Mouse (Mus musculus) limb, embryonic 11.5 days (tissue): ENCODE results near the gene Rsg1. TPM values are rescaled to one million over a fixed set of nuclear protein-coding genes. Genes with fewer than 3 reads are reported as not detected.

Experiments
- ATAC-seq: fragments of 200-750 bp; cut with Nextera tagmentation; 2 replicates; pipeline ENCODE4 v1.8.0; 2017; ENCODE audit warnings: low read depth; ENCODE audit not compliant: insufficient number of reproducible peaks, low FRiP score, low TSS enrichment
- DNase-seq: peaks from one replicate; pipeline ENCODE4 v3.0.0-alpha.2; 2015; ENCODE audit warnings: low spot score
- H3K27ac ChIP-seq: fragments of 300-500 bp; sonication (generic); replicated peaks from 2 replicates; pipeline ENCODE4 v1.5.1; 2014; ENCODE audit warnings: low read depth, mild to moderate bottlenecking, low read length
- H3K27me3 ChIP-seq: fragments of 300-500 bp; sonication (generic); 2 replicates; pipeline ENCODE4 v1.6.1; 2014; ENCODE audit warnings: mild to moderate bottlenecking, low read length, mixed read lengths; ENCODE audit not compliant: control insufficient read depth, insufficient read depth
- H3K36me3 ChIP-seq: fragments of 300-500 bp; sonication (generic); 2 replicates; pipeline ENCODE4 v1.6.1; 2014; ENCODE audit warnings: mild to moderate bottlenecking, low read length, moderate library complexity, mixed read lengths; ENCODE audit not compliant: control insufficient read depth, insufficient read depth
- H3K4me1 ChIP-seq: fragments of 300-500 bp; sonication (generic); 2 replicates; pipeline ENCODE4 v1.6.1; 2014; ENCODE audit warnings: low read length, mixed read lengths; ENCODE audit not compliant: control insufficient read depth, insufficient read depth
- H3K4me2 ChIP-seq: fragments of 300-500 bp; sonication (generic); 2 replicates; pipeline ENCODE4 v1.6.1; 2014; ENCODE audit warnings: low read depth, mild to moderate bottlenecking, moderate library complexity; ENCODE audit not compliant: severe bottlenecking
- H3K4me3 ChIP-seq: fragments of 300-500 bp; sonication (generic); 2 replicates; pipeline ENCODE4 v1.5.1; 2014; ENCODE audit warnings: low read depth, low read length
- H3K9ac ChIP-seq: fragments of 300-500 bp; sonication (generic); 2 replicates; pipeline ENCODE4 v1.6.1; 2014; ENCODE audit warnings: mild to moderate bottlenecking, low read length
- H3K9me3 ChIP-seq: fragments of 300-500 bp; sonication (generic); 2 replicates; pipeline ENCODE4 v1.6.1; 2016; ENCODE audit warnings: low read length; ENCODE audit not compliant: control insufficient read depth
- WGBS: fragments of 180-500 bp; shearing (Covaris S2); extraction: QIAGEN DNeasy Blood & Tissue Kit; methylation state at CpG from one replicate; pipeline ENCODE4 v1.1.7; 2014; 5-methylcytosine and 5-hydroxymethylcytosine counted together
- polyA plus RNA-seq: library from polyadenylated mRNA; unstranded; fragments of >200 nt; fragmentation: Nextera tagmentation; extraction: Ambion mirVana; gene quantifications from 2 replicates; pipeline ENCODE4 v1.2.1, GENCODE M21; 2014

The Rsg1 gene
- polyA plus RNA-seq, 1 experiment from 2014 or later = 5.3 TPM

DNA sequence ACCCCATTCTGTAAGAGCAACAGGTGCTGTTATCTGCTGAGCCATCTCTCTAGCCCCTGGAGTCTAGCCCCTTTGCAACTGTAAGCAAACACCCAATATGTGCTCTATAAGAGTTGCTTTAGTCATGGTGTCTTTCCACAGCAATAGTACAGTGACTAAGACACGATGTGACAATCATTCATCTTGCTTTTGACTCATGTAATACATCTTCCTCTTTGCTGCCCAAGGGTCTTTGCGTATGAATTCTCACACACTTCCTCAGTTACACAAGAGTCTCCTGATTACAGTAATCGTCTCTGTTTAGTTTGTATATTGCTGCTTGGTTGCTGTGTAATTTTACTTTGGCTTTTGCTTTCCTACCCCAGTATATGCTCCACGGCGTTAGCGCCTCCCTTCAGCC lies 31.8 kb upstream of the Rsg1 start:
- H3K4me2 ChIP-seq = no peak overlapping the region
- no peak overlapping the region for H3K4me3 ChIP-seq
- H3K36me3 ChIP-seq = peaks cover 3% of the 10 kb centered on the region; the same call in 1 of the 2 replicates
- H3K27ac ChIP-seq = no peak overlapping the region
- H3K4me1 ChIP-seq = peaks cover 10% of the 10 kb centered on the region; the same call in 1 of the 2 replicates
- ATAC-seq = no peak
- no peak for DNase-seq
- no peak overlapping the region for H3K9ac ChIP-seq
- 95% methylated on average over 6 of the region's 6 CpGs for WGBS
- H3K9me3 ChIP-seq = no peaks in the 10 kb centered on the region
- H3K27me3 ChIP-seq = no peaks in the 10 kb centered on the region

DNA sequence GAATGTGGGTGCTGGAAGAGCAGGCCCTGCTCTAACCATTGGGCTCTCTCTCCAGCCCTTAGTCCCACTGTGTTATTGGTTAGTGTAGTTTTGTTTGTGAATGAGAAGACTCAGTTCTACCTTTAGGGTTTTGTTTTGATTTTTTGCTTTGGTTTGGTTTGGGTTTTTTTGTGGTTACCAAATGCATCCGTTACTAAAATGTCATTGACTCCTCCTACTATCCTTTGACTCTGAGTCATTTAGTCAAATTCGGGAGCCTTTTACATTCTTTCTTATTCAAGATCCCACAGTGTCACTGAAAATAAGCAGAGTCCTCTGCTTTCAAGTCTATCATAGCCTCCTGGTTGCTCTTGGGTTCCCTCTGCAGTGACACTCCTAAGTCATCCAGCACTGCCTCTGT lies 29.8 kb upstream of the Rsg1 start:
- H3K36me3 ChIP-seq = no peaks in the 10 kb centered on the region; the same call in 1 of the 2 replicates
- H3K27me3 ChIP-seq = no peaks in the 10 kb centered on the region
- DNase-seq (no peak), ATAC-seq (no peak)
- no peak overlapping the region for H3K9ac ChIP-seq
- no peak overlapping the region for H3K4me3 ChIP-seq
- H3K9me3 ChIP-seq = no peaks in the 10 kb centered on the region
- H3K4me2 ChIP-seq = no peak overlapping the region
- peaks cover 13% of the 10 kb centered on the region; the same call in 1 of the 2 replicates for H3K4me1 ChIP-seq
- no peak overlapping the region for H3K27ac ChIP-seq
- 97% methylated on average over 2 of the region's 2 CpGs for WGBS

DNA sequence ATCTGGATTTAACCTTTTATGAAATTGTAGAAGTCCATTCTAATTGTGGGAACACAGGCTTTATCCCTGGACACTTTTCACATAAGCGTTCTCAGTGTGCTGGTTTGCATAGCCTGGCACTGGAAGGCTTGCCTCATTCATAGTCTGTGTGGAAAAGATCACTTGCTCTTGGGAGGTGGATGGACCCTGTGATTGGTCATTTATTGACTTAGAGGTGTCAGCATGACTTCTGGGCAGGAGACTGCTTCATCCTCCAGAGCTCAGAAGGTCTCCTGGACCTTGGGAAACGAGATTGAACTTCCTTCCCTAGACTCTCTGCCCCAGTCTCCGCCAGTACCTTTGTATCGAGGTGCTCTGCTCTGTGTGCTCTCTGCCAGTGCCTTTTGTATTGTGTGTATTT lies 29.3 kb upstream of the Rsg1 start:
- H3K36me3 ChIP-seq = no peaks in the 10 kb centered on the region; the same call in 1 of the 2 replicates
- no peak for DNase-seq
- WGBS = 93% methylated on average over 4 of the region's 4 CpGs
- no peak for ATAC-seq
- H3K9ac ChIP-seq = no peak overlapping the region
- no peak overlapping the region for H3K4me2 ChIP-seq
- H3K4me1 ChIP-seq = peaks cover 13% of the 10 kb centered on the region; the same call in 1 of the 2 replicates
- H3K27me3 ChIP-seq = no peaks in the 10 kb centered on the region
- no peaks in the 10 kb centered on the region for H3K9me3 ChIP-seq
- no peak overlapping the region for H3K4me3 ChIP-seq
- no peak overlapping the region for H3K27ac ChIP-seq

DNA sequence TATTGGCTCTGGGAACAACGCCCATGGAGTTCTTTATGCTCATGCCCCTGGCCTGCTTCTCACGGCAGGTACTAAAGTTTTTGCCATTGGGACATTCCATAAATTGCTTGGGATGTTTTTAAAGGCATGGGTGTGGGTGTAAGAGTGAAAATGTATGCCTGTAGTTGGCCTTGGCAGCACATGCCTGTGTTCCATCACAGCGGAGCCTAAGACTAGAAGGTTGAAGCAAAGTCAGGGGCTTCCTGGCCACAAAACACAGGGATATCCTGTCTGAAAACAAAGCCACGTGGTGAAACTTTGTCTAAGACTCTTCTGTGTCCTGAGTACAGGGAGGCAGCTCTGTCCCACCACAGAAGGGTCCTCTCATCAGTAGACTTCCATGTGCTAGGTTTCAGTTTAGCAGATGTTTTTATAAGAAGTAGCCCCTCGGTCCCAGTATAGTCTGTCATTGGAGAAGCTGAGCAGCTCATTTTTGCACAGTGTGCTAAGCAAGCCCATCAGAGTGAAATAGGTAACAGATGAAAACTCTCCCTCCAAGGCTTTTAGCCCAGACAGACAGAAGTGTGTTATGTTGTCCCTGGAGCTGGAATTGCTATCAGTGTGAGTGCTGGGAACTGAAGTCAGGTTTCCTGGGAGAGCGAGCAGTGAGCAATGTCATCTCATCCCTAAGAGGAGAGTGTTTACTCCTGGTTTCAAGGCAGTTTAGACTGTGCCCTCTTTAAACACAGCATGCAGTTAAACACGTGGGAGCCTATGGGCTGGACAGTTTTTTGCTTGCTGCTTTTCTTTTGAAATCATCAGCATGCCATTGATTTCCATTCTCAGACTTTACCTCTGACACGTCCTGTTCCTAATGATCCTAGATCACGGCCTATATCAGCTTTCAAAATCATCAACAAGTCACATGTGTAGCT lies 26.6 kb upstream of the Rsg1 start:
- WGBS = 70% methylated on average over 9 of the region's 9 CpGs
- ATAC-seq = no peak
- Histone ChIP-seq H3K27ac (peak overlapping the region; percentile 38; the same call in 1 of the 2 replicates), H3K4me3 (no peak overlapping the region), H3K4me1 (peaks cover 13% of the 10 kb centered on the region; the same call in 1 of the 2 replicates), H3K4me2 (no peak overlapping the region), H3K9me3 (no peaks in the 10 kb centered on the region), H3K36me3 (peaks cover 3% of the 10 kb centered on the region; the same call in 1 of the 2 replicates), H3K27me3 (no peaks in the 10 kb centered on the region), H3K9ac (no peak overlapping the region)
- no peak for DNase-seq

DNA sequence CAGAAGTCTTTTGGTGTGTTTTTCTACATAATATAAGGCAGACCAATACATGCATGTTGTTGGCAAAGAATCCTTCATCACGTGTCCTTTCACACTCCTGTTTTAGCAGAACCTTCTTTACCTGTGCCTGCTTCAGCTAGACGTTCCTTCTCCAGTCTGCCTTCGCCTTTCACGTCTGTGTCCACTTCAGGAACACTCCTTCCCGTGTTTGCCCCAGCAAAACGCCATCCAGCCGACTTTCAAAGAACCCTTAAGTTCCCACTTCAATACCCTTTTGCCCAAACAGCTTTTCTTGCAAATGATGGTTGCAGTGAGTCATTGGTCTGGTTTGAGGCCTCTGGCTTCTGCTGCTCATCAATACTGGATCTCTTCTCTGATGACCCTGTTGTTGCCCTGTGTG lies 22.5 kb upstream of the Rsg1 start:
- H3K36me3 ChIP-seq = peaks cover 11% of the 10 kb centered on the region
- no peak for ATAC-seq
- H3K9me3 ChIP-seq = no peaks in the 10 kb centered on the region
- no peak overlapping the region for H3K9ac ChIP-seq
- no peak for DNase-seq
- H3K4me2 ChIP-seq = no peak overlapping the region
- no peak overlapping the region for H3K27ac ChIP-seq
- WGBS = 90% methylated on average over 7 of the region's 7 CpGs
- H3K4me3 ChIP-seq = no peak overlapping the region
- H3K27me3 ChIP-seq = no peaks in the 10 kb centered on the region
- H3K4me1 ChIP-seq = peaks cover 10% of the 10 kb centered on the region; the same call in 1 of the 2 replicates

DNA sequence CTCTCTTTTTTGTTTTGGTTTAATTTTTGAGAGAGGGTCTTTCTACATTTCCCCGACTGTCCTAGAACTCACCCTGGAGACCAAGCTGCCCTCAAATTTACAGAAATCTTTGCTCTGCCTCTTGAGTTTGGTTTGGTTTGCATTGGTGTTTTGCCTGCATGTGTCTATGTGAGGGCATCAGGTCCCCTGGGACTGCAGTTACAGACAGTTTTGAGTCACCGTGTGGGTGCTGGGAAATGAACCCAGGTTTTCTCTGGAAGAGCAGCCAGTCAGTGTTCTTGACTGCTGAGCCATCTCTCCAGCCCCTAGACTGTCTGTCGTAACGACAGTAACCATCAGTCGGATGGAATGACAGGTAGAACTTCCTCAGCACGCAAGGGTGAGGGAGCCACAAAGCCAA lies 19.2 kb upstream of the Rsg1 start:
- DNase-seq (no peak), ATAC-seq (no peak)
- no peak overlapping the region for H3K4me3 ChIP-seq
- no peaks in the 10 kb centered on the region for H3K27me3 ChIP-seq
- no peak overlapping the region for H3K9ac ChIP-seq
- no peaks in the 10 kb centered on the region for H3K4me1 ChIP-seq
- WGBS = 91% methylated on average over 6 of the region's 6 CpGs
- H3K27ac ChIP-seq = no peak overlapping the region
- H3K4me2 ChIP-seq = no peak overlapping the region
- peaks cover 21% of the 10 kb centered on the region for H3K36me3 ChIP-seq
- H3K9me3 ChIP-seq = no peaks in the 10 kb centered on the region

DNA sequence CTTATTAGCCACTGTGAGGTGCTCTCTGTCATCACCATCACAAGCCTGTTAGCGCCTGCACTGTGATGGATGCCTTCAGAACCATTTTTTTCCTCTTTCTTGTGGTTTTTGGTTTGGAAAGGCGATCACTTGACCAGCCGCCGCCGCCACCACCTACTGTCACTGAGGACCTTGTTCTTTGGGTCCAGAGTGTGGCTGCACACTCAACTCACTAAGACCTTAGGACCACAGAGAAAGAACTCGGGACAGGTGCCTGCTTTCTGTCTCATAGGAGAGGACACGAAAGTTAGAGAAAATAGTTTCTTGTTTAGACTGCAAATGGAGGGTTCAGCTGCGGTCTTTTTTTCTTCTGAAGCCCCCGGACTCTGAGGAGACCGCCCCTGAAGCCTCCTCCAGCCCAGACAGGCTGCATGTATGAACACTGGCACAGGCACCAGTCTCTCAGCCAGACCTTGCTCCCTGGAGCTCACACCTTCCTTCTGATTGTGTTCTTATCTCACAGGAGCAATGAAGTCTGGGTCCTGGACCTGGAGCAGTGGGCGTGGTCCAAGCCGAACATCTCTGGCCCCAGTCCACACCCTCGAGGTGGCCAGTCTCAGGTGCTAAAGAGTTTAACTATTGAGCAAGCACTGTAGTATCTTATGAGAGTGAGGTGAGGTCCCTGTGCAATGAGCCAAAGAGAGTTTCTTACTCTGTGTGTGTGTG lies 16.6 kb upstream of the Rsg1 start:
- no peaks in the 10 kb centered on the region for H3K27me3 ChIP-seq
- no peak for ATAC-seq
- no peak for DNase-seq
- H3K9me3 ChIP-seq = no peaks in the 10 kb centered on the region
- WGBS = 96% methylated on average over 13 of the region's 13 CpGs
- no peak overlapping the region for H3K27ac ChIP-seq
- no peak overlapping the region for H3K9ac ChIP-seq
- H3K4me3 ChIP-seq = no peak overlapping the region
- no peak overlapping the region for H3K4me2 ChIP-seq
- H3K4me1 ChIP-seq = no peaks in the 10 kb centered on the region
- peaks cover 24% of the 10 kb centered on the region for H3K36me3 ChIP-seq

DNA sequence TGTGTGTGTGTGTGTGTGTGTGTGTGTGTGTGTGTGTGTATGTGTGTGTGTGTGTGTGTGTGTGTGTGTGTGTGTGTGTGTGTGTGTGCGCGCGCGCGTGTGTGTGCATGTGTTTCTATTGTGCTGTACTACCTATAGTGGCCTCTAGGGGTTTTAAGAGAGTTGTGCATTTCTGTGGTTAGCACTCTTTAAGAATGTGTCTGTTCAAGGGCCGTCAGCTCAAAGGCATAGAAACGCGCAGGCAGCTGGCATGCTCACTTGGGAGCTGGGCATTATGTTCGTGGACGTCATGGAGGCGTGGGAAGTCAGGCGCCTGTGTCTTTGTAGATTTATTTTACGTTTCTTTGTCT lies 16.1 kb upstream of the Rsg1 start:
- WGBS = 95% methylated on average over 13 of the region's 13 CpGs
- no peak for ATAC-seq
- no peak overlapping the region for H3K9ac ChIP-seq
- H3K4me3 ChIP-seq = no peak overlapping the region
- H3K4me2 ChIP-seq = no peak overlapping the region
- peaks cover 23% of the 10 kb centered on the region for H3K36me3 ChIP-seq
- H3K27ac ChIP-seq = no peak overlapping the region
- no peaks in the 10 kb centered on the region for H3K27me3 ChIP-seq
- no peaks in the 10 kb centered on the region for H3K9me3 ChIP-seq
- H3K4me1 ChIP-seq = no peaks in the 10 kb centered on the region
- DNase-seq = no peak
